Mouse (Mus musculus): ENCODE results near the gene Glmp.
"Not testable (repeated sequence)": the region's sequence is repeated elsewhere in the genome, so short reads cannot be mapped to it uniquely, and the experiment has no call there.

Gene Glmp

DNA sequence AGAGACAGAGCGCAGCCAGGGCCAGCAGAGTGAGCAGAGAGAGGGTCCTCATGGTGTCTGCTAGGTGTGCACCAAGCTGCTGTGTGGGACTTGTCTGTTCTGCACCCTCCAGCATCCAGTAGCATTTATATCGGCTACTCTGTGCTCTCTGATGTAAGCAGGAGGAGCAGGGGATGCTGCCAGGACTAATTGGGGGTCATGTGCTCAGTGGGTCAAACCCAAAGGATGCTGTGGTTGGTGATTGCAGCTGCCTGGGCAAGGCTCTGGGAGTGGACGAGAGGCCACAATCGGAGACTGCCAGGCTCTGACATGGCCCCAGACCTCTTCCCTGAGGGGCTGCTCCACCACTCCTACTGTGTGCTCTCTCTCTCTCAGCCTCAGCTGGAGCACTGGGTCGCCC lies 53.8 kb downstream of the Glmp start, which contains the start of gene Bglap2:
TSS of gene Bglap2 (minus strand) at position 101 of the 400 bp plus-strand sequence.
- DNase-seq (ENCODE audit: low spot score): not testable (repeated sequence)
